Mouse (Mus musculus): ENCODE results near the gene Rtn4rl1. TPM values are rescaled to one million over a fixed set of nuclear protein-coding genes. Genes with fewer than 3 reads are reported as not detected.

Gene Rtn4rl1
- 6.0 TPM for polyA plus RNA-seq (2015; fragmentation: Illumina TruSeq; extraction: RNeasy Lipid Tissue Mini Kit (QIAGEN cat#74804); ENCODE audit: insufficient read depth, low replicate concordance)

GRCm38 (mm10) chr11:75193256-75194071 lies at the start of gene Rtn4rl1:
Gene Rtn4rl1 (plus strand): TSS chr11:75193783.

GRCm38 (mm10) chr11:75169405-75170080 lies 24.0 kb upstream of the Rtn4rl1 start, which contains the start of gene Hic1:
Gene Hic1 (minus strand): TSS chr11:75169519.

GRCm38 (mm10) chr11:75178672-75179208 lies 14.8 kb upstream of the Rtn4rl1 start, which contains the start of gene Ovca2:
Gene Ovca2 (minus strand): TSS chr11:75178835.

GRCm38 (mm10) chr11:75190905-75191441 lies 2.6 kb upstream of the Rtn4rl1 start, which contains the start of gene Dph1:
Gene Dph1 (minus strand): TSS chr11:75191241.

Other genes with a start within 250 kb of the Rtn4rl1 start
- gene Hic1, start 24.3 kb upstream of the Rtn4rl1 start, polyA plus RNA-seq (2015; fragmentation: Illumina TruSeq; extraction: RNeasy Lipid Tissue Mini Kit (QIAGEN cat#74804); ENCODE audit: insufficient read depth, low replicate concordance), result 0.51 TPM
- gene Ovca2, start 14.9 kb upstream of the Rtn4rl1 start, polyA plus RNA-seq (2015; fragmentation: Illumina TruSeq; extraction: RNeasy Lipid Tissue Mini Kit (QIAGEN cat#74804); ENCODE audit: insufficient read depth, low replicate concordance), result 26.3 TPM
- 11.9 TPM for gene Dph1, start 2.5 kb upstream of the Rtn4rl1 start, polyA plus RNA-seq (2015; fragmentation: Illumina TruSeq; extraction: RNeasy Lipid Tissue Mini Kit (QIAGEN cat#74804); ENCODE audit: insufficient read depth, low replicate concordance)
- 96.3 TPM for gene Rpa1, start 154.5 kb downstream of the Rtn4rl1 start, polyA plus RNA-seq (2015; fragmentation: Illumina TruSeq; extraction: RNeasy Lipid Tissue Mini Kit (QIAGEN cat#74804); ENCODE audit: insufficient read depth, low replicate concordance)
- gene Smyd4, start 154.7 kb downstream of the Rtn4rl1 start, polyA plus RNA-seq (2015; fragmentation: Illumina TruSeq; extraction: RNeasy Lipid Tissue Mini Kit (QIAGEN cat#74804); ENCODE audit: insufficient read depth, low replicate concordance), result 9.9 TPM
- gene Serpinf1, start 228.9 kb downstream of the Rtn4rl1 start, polyA plus RNA-seq (2015; fragmentation: Illumina TruSeq; extraction: RNeasy Lipid Tissue Mini Kit (QIAGEN cat#74804); ENCODE audit: insufficient read depth, low replicate concordance), result 10.2 TPM
- 0.11 TPM for gene Serpinf2, start 245.8 kb downstream of the Rtn4rl1 start, polyA plus RNA-seq (2015; fragmentation: Illumina TruSeq; extraction: RNeasy Lipid Tissue Mini Kit (QIAGEN cat#74804); ENCODE audit: insufficient read depth, low replicate concordance)